Mouse (Mus musculus) natural killer cell, adult 2 months (primary cell): ENCODE measurements around the gene Lnpep.

Experiments used
- DNase-seq, 2 experiments: peaks; one replicate each; pipeline ENCODE4 v3.0.0; 2022; ENCODE audit warnings: low spot score in 2 of 2

Lnpep gene

GRCm38 (mm10) chr17:17609523-17609922 lies 15.3 kb downstream of the Lnpep start:
- DNase-seq, result peak; percentile 45 to 70

GRCm38 (mm10) chr17:17608416-17608988 lies 16.3 kb downstream of the Lnpep start:
- no peak for DNase-seq

- DNase-seq, result no peak
These were observed 20.3 kb downstream of the Lnpep start for GRCm38 (mm10) chr17:17604554-17604953.

- DNase-seq, result no peak
These were observed 21.2 kb downstream of the Lnpep start for GRCm38 (mm10) chr17:17603609-17604008.

GRCm38 (mm10) chr17:17602786-17603185 lies 22.1 kb downstream of the Lnpep start:
- no peak for DNase-seq

- no peak for DNase-seq
These were observed 22.5 kb downstream of the Lnpep start for GRCm38 (mm10) chr17:17602330-17602729.

GRCm38 (mm10) chr17:17600804-17601252 lies 24.0 kb downstream of the Lnpep start:
- no peak for DNase-seq

- peak; percentile 51 to 58 for DNase-seq
These were observed 24.8 kb downstream of the Lnpep start for GRCm38 (mm10) chr17:17600001-17600400.

GRCm38 (mm10) chr17:17598355-17598754 lies 26.5 kb downstream of the Lnpep start:
- no peak for DNase-seq

- no peak for DNase-seq
These were observed 31.9 kb downstream of the Lnpep start for GRCm38 (mm10) chr17:17592926-17593325.

GRCm38 (mm10) chr17:17587333-17588047 lies 37.4 kb downstream of the Lnpep start:
- DNase-seq, result peak; percentile 33 to 70

- DNase-seq, result no peak
These were observed 39.7 kb downstream of the Lnpep start for GRCm38 (mm10) chr17:17585115-17585514.

GRCm38 (mm10) chr17:17583896-17584295 lies 41.0 kb downstream of the Lnpep start:
- no peak for DNase-seq

GRCm38 (mm10) chr17:17581234-17581633 lies 43.6 kb downstream of the Lnpep start:
- no peak for DNase-seq

- DNase-seq, result no peak
These were observed 48.5 kb downstream of the Lnpep start for GRCm38 (mm10) chr17:17576399-17576798.

GRCm38 (mm10) chr17:17567071-17567470 lies 57.8 kb downstream of the Lnpep start:
- no peak for DNase-seq

- no peak for DNase-seq
These were observed 75.9 kb downstream of the Lnpep start for GRCm38 (mm10) chr17:17548958-17549357.

- no peak for DNase-seq
These were observed 93.5 kb downstream of the Lnpep start for GRCm38 (mm10) chr17:17531338-17531737.

GRCm38 (mm10) chr17:17516384-17517016 lies 108.3 kb downstream of the Lnpep start:
- DNase-seq, result no peak

GRCm38 (mm10) chr17:17506677-17507076 lies 118.2 kb downstream of the Lnpep start:
- no peak for DNase-seq

- no peak for DNase-seq
These were observed 125.6 kb downstream of the Lnpep start for GRCm38 (mm10) chr17:17499278-17499677.

- no peak for DNase-seq
These were observed 126.0 kb downstream of the Lnpep start for GRCm38 (mm10) chr17:17498848-17499247.

GRCm38 (mm10) chr17:17496730-17497129 lies 128.1 kb downstream of the Lnpep start:
- DNase-seq, result no peak
